Mouse (Mus musculus): ENCODE results near the gene Fam240a.

DNA sequence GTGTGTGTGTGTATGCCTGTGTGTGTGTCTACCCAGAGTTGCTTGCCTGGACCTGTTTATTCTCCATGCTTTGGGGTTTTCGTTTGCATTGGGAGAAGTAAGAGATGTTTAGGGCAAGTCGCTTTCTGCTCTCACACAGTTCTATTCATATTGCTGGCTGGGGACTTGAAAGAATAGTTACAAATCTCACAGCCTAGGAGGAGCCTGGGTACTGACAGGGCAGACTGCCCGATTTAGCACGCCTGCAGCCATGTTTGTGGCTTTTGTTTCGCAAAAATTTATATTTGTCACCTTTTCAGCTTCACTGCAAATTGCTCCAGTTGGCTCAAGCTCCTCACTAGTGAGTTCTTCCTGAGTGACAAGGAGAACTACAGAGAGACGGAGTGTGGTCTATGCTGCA lies 14.9 kb upstream of the Fam240a start:
- TF ChIP-seq POLR2A (IDR thresholded peaks at IDR 0.05; ENCODE audit: borderline replicate concordance, control insufficient read depth, low read depth, low read length) (no peak), CTCF (IDR thresholded peaks at IDR 0.05; ENCODE audit: control insufficient read depth, insufficient read depth, low read length) (no peak)
